Mouse (Mus musculus) thymus, adult 2 months (tissue): ENCODE results near the gene Nhsl1.

Source experiments
- CTCF ChIP-seq: fragments of 200-500 bp; IDR thresholded peaks from 2 replicates; pipeline ENCODE4 v1.5.1; 2012; ENCODE audit warnings: mild to moderate bottlenecking, control low read depth, low read length, moderate library complexity, borderline replicate concordance; ENCODE audit not compliant: control insufficient read depth, poor library complexity, insufficient read depth; ENCODE audit errors: extremely low read depth
- POLR2A ChIP-seq: fragments of 200-500 bp; IDR thresholded peaks from 2 replicates; pipeline ENCODE4 v1.6.1; 2012; ENCODE audit warnings: mild to moderate bottlenecking, low read length, control low read depth, moderate library complexity; ENCODE audit not compliant: control insufficient read depth, poor library complexity, insufficient read depth; ENCODE audit errors: extremely low read depth

GRCm38 (mm10) chr10:18545309-18545708 is 226.5 kb downstream of the Nhsl1 start:
- TF ChIP-seq POLR2A (no peak), CTCF (no peak)
